Mouse (Mus musculus): ENCODE measurements around the gene Pip5k1b.
A peak's percentile ranks its signal among the peaks of the same experiment; 100 is the strongest.

Gene Pip5k1b

DNA sequence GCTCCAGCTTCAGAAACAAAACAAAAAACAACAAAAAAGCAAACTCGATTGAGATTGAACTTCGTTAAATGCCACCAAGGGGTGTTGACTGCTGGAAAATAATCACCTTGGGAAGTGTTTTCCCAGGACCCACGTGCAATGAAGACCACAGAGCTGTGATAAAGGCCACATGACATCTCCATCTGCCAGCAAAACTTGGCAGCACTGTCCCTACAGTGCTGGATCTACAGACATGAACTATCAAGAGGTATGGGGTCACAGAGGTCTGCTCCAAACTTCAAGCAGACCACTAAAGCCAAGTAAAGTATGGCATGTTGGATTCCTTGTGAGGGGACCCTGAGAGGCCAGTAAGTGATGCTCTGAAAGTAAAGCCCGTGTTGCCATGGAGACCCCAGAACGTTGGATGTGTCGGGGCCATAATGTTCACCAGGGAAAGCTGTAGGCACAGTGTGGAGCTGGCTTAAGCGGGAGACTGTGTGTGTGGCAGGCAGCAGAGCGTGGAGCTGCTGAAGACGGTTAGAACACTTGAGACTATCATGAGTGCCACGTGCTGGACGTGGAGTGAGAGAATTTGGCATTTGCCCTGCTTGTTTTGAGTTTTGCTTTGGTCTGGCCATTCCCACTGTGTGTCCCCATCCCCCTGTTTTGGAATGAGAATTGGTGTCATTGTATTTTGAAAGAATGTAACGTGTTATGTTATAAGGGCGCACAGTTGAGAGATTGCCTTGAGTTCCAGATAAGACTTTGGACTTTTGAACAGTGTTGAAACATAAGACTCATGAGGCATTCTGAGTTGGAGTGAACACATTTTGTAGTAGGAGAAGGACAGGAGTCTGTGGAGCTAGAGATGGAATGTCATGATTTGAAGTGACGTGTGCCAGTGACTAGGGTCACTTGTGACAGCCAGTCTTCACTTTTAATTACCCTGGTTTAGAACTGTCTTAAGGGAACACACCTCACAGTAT is 12.0 kb downstream of the Pip5k1b start:
- DNase-seq (ENCODE audit: low spot score in 2 of 2): no peak

DNA sequence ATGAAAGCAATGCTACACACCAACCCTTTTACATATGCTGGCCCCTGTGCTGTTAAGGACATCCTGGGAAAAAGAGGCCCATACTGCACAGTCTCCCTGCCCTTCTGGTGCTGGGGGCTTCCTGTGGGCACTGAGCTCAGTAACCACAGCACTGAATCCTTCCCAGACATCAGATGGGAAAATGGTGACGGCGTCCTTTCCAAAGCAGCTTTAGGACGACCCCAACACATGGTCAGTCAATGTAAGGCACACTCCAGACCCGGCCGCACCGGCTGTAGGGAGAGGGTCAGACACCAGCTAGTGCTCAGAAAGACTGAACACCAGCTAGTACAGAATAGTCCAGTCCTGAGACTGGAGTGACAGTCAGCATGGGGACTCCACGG is 13.4 kb downstream of the Pip5k1b start:
- DNase-seq (ENCODE audit: low spot score in 2 of 2): no peak

DNA sequence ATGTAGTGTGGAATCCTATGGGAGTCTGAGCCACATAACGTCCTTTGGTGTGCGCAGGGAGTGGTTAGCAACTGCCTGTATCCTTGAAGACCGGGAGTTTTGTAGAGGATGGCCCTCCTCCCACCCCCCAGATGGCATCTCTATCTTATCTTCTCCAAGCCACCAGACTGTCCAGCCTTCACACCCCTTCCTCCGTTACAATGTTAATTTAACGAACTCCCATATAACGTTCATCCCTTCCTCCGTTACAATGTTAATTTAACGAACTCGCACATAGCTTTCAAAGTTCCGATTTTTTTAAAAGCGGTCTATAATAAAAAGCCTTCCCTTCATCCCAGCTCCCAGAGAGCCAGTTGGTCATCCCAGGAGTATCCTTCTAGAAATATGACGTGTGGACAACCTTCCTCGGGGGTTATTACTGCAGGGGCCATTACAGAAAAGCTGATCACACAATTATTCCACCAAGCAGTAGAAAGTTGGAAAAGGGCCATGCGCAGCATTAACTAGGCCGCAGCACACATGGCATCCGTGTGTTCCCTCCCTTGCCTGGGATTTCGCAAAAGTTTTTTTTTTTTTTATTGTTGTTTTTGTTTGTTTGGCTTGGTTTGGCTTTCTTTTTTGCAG is 13.9 kb downstream of the Pip5k1b start:
- no peak for DNase-seq (ENCODE audit: low spot score in 2 of 2)

DNA sequence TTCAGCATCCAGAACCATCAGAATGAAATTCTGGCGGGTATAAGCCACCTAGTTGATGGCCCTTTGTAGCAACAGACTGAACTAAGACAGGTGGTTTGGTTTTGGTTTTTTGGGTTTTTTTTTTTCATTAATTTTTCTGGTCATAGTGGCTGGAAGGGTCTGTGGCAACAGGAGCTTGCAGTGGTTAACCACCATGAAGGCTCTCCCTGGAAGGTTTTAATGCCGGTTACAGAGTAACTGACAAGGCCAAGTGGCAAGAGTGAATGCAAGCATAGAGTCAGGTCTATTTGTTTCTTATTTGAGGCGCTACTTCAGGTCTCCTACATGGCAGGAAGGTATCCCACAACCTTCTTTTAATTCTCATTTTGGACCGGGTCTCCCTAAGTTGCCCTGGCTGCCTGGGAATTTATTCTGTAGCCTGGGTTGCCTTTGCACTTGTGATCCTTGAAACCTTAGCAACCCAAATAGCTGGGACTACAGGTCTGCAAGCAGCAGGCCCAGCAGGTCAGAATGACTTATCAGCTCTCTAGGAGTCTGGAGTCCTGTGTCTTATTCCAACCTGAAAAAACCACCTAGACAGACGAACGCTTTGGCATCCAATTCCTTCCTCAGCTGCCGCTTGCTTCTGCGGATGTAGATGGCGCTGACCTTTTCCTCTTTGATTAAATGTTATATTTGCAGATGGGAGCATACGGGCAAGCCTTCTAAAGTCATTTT is 14.6 kb downstream of the Pip5k1b start:
- DNase-seq (ENCODE audit: low spot score in 2 of 2): no peak

DNA sequence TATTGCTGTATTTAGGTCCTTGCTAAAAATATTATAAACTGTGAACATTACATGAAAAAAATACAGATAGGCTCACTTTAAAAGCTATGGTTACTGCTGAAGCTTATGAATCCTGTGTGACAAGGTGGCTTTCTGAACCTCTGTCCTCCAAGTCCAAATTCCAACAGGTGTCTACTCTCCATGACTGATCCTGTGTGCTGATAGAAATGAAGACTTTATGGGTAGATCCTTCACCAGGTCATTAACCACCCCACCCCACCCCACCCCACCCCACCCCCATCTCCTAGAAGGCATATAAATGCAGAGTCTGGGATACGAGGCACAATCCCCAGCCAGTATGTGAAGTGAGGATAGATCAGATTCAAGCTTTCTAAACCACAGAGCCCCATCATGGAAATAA is 16.6 kb downstream of the Pip5k1b start:
- DNase-seq (ENCODE audit: low spot score in 2 of 2): no peak

DNA sequence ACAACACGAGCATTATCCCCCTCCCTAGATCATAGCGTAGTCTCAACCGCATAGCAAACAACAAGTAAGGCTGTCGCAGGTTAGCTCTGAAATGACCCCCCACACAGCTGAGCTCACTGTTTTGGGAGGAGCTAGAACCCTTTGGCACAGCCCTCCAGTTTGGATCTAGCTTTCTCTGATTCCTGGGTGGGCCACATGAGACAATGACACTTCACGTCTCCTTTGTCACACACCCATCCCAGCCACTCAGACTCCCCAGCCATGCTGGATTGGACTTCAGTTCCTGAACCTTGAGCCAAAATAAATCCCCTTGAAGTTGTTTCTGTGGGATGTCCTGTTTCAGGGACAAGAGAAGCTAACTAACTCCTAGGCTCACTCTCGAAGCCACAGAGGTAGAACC is 17.5 kb downstream of the Pip5k1b start:
- DNase-seq (ENCODE audit: low spot score in 2 of 2): no peak

DNA sequence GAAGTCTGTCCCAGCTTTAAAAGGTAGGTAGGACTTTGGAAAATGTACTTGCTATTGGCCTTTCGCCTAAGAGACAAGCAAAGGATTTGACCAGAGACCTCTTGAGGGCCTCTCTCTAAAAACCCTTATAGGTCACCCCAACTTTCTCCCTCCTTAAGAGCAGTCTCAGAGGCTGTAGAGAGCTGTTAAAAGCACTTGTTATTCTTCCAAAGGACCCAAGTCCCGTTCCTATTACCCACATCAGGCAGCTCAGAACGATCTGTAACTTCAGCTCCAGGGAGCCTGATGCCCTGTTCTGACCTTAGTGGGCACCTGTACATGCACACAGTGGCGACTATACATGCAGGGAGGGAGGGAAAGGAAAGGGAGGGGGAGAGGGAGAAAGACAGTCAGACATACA is 18.0 kb downstream of the Pip5k1b start:
- DNase-seq (ENCODE audit: low spot score in 2 of 2): no peak

DNA sequence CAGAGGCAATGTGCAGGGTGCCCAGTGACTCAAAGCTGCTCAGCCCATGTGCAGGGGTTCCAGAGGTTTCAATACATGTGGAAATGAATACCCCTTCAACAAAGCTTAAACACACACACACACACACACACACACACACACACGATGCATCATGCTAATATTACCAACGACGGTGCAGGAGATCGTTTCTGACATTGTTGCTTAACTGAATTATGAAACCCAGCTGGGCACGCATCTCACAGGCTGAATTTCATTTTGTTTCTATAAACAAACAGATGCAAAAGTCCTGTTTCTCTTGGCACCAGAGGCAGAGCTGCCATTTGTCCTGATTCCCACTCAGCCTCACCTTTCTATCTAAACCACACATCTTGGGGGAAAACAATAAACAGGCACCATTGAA is 18.8 kb downstream of the Pip5k1b start:
- DNase-seq (ENCODE audit: low spot score in 2 of 2): no peak

DNA sequence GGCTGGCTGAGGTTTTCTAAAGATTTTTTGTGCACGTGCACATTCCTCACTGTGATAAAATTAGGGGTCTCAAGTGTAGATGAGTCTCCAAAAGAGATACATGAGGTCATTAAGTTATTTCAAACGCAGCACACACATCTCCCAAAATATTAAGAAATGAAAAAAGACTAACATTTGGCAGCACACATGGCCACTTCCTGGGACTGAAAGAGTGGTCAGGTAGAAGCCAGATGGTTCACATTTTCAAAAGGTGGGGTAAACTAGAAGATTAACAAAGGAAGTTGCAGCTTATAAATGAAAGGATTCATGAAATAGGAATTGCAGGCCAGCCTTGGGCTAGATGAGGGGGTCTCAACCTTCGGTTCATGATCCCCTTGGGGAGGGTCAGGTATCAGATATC is 19.4 kb downstream of the Pip5k1b start:
- no peak for DNase-seq (ENCODE audit: low spot score in 2 of 2)

DNA sequence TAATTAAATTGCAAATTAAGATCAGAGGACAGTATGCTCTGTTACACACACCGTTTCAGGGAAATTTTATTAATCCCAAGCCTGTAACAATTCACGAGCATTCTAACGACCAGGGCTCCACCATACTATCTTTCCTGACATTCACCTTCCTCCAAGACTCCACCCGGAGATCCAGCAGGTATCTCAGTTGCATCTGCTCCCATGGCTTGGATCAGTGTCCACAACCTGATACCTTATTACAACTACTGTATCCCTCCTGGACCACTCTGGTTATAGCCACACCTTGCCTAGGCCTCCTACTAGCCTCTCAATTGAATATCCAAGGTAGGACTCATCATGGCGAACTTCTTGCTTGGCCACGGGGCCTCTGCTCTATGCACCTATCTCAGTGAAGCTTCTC is 20.5 kb downstream of the Pip5k1b start:
- DNase-seq (ENCODE audit: low spot score in 2 of 2): no peak

DNA sequence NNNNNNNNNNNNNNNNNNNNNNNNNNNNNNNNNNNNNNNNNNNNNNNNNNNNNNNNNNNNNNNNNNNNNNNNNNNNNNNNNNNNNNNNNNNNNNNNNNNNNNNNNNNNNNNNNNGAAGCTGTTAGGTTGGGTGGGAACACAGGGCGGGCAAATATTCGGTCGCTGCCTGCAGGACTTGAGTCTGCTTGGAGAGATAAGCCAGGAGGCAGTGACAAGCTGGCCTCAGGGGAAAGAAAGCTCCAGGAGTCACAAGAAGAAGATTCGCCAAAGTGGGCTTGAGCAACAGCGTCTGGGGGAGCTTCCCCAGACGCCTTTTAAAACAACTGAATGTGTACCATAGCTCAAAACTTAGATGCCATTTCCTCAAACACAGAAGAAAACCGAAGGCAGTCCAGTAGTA is 20.9 kb downstream of the Pip5k1b start:
- peak; percentile 59 to 81 for DNase-seq (ENCODE audit: low spot score in 2 of 2)

DNA sequence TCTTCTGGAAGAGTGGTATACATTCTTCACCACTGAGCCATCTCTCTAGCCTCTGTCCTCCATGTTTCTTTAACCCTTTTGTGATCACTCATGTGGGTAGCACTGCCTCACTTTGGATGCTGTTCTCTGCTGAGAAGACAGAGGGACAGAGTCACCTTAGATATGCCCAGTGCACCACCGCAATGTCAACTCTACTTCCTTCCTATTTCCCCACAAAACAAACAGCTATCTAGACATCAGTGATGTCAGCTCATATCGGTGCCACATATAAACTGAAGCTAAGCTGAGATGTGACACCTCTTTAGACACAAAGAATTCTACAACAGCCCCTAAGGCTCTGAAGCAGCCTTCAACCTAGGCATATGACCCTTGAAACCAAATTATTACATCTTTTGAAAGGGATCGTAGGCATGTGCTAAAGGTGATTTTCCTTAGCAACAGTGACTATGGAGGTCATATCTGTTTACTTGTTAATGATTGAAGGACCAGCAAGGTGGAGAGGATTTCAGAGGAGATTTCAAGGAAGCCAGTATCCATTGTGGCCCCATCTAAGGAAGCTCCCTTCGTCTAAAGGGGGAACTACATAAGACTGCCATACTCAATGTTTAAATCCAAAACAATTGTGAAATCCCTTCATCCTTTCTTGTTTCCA is 26.6 kb downstream of the Pip5k1b start:
- DNase-seq (ENCODE audit: low spot score in 2 of 2): no peak

DNA sequence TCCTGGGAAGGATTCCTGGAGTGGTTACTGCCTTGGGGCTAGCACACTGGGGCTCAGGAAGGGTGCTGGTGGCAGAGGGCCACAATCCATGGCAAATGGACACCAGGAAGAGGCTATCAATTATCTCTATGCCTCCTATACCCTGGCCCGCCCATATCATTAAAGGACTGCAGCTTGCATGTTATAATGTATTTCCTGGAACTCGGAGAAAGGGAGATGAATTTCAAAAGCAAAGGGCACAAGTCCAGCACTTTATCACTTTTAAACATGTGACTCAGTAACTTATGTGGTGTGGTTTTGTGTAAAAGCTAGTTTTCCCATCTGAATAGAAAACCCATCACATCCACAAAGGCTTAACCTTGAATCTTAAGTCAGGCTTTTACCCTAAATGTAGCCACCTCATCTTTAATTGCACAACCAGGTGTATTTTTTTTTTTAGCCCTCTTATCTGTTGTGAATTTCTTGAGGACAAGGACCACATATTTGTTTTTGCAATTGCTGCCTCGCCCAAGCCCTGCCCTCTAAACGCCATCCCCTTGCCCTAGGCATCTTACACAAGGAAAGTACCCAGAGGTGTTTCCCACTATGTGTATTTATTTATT is 27.4 kb downstream of the Pip5k1b start:
- DNase-seq (ENCODE audit: low spot score in 2 of 2): no peak

DNA sequence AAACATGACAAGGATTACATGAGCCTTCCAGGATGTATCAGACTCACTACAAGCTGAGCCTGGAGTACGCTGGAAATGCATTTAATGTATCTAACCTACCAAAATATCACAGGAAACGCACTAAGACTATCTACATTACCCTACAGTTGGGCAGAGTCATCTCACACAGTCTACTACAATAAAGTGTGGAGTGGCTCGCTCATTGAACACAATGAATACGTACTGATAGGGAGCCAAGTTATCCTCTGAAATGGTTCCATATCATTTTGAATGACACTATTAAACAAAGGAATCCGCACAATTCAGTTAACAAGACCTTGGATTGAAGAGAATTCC is 28.1 kb downstream of the Pip5k1b start:
- DNase-seq (ENCODE audit: low spot score in 2 of 2): no peak

DNA sequence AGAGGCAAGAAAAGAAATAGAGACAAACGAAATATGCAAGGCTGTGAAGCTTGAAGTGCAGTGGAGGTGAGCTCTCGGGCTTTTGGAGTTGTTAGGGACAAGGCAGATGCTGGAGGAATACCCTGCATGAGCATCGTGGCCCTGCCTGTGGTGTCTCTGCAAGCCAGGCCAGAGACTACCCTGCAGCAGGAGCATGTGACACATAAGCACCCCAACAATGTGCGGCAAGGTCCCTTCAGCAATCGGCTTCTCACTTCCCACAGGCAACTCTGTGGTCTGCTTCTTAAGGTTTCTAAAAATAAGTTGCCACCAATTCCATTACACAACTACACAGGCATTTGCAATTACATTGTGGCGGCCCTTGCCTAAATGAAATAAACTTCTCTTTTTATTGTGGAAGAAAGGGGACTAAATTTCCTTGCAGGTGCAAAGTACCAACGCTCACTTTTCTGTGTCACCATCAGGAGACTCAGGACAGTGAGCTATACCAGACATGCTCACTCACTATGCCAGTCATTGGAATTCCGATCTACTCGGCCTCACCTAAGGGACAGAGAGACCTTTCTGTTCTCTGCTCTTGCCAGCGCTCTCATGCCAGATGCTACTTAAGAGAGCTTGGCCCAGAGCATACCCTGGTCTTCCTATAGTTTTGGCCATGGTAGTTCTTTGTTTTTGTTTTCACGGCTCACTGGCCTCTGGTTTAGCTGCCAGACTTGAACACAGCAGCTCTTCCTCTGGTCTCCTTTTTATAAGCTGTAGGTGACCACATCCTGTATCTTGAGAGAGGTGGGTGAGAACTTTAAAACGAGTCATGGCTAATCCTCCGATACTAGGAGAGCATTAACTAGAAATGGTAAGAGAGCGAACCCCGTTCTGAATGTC is 28.7 kb downstream of the Pip5k1b start:
- peak in 1 of 2 experiments; percentile 44 for DNase-seq (ENCODE audit: low spot score in 2 of 2)

DNA sequence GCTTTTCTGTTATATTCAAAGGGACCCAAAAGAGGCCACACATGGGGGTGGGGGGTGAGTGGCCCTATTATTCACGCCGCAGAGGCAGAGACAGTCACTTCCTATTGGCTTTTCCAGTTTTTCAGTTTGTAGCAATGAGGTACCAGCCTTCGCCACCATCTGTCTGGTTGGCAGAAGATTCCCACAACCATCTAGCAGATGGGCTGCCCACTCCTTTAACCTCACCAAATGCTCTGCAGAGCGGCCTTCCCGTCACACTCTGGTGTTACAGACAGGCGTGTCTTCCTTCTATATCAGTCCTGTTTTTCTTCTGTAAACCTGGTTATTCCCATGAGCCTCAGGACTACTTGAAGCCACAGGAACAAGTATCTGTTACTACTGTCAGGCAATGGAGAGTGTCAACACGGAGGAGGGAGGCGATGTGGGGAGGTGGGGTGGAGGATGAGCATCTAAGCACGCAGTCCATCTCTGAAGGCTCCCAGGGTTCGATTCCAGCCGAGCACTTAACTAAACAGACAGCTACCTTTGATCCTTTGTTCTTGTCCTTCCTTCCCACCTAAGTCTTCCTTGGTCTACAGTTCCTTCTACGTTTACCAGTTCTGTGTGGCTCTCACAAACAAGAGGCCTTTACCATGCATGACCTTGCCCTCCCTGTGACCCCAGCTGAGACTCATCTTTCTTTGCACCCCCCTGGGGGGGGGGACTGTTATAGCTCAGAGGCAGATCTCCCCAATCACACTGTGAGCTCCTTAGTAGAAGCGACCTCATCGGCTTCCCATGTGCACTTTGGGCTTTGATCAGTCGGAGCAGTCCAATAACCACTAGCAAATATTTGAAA is 32.0 kb downstream of the Pip5k1b start:
- no peak for DNase-seq (ENCODE audit: low spot score in 2 of 2)

DNA sequence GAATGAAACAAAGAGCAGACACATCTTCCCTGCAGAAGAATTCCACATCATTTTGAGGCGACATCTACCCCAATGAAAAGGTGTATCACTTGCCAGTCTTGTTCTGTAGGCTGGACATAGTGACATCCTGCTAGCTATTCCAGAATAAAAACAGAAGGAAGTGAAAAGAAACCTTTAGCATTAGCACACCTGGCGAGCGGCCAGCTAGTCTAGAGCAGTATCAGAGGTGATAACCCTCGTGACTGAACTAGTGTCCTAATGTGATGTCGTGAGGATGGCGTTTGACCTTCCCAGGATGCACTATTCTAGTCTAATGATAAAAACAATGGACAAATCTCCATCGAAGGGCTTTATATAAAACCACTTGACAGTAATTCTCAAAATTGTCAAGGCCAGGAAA is 33.7 kb downstream of the Pip5k1b start:
- DNase-seq (ENCODE audit: low spot score in 2 of 2): no peak

DNA sequence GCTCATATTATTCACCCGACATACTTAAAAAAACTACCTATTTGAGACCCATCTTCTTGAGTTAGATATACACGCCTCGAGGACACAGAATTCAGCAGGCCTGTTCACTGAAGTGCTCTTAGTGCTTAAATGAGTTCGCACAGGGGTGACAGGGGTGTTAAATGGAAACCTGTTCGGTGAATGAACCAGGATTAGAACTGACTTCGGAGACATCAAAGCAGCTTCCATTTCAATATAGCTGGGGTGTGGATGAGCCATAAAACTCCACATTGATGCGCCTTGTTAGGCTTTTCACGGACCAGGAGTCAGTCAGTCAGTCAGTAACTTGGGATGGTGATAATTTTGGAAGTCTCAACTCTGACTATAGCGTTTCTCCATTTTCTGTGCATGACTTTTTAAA is 34.5 kb downstream of the Pip5k1b start:
- DNase-seq (ENCODE audit: low spot score in 2 of 2): no peak

DNA sequence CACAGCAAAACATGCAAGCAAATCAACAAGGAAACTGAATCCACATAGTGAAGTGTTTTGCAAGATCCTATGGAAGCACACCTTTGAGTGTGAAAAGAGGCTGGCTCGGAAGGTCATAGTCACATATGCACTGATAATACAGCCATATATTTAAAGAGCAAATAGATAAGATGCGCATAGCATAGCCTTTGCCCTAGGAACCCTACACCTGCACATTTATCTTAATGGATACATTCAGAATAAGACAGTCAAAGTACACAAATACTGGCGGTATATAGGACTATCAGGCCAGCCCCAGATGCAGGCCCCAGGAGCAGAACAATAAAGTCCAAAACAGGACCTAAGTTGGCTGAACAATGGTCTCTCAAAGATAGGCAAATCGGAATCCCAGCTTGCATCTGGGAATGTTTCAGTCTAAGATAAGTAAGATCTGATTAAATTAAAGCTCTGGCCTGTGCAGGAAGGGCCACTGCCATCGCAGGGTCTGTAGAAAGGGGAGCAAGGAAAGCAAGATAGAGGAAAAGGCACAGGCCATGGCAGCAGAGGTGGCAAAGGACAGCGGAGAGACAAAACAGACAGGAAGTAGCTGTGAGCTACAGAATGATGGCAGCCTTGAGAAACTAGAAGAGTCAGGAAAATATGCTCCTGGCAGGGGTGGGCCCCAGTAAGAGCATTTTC is 35.8 kb downstream of the Pip5k1b start:
- DNase-seq (ENCODE audit: low spot score in 2 of 2): no peak
